Mouse (Mus musculus) liver, embryonic 16.5 days (tissue): Measurements from ENCODE around the gene Npas3. TPM values are rescaled to one million over a fixed set of nuclear protein-coding genes. Genes with fewer than 3 reads are reported as not detected.

ENCODE experiments used
- ATAC-seq: fragments of 200-750 bp; cut with Nextera tagmentation; 2 replicates; pipeline ENCODE4 v1.8.0; 2017; ENCODE audit warnings: low read depth, mild to moderate bottlenecking, moderate number of reproducible peaks, moderate library complexity
- H3K27ac ChIP-seq: fragments of 300-500 bp; sonication (generic); 2 replicates; pipeline ENCODE4 v1.5.1; 2014; ENCODE audit warnings: mild to moderate bottlenecking, low read length
- H3K27me3 ChIP-seq: fragments of 300-500 bp; sonication (generic); 2 replicates; pipeline ENCODE4 v1.6.1; 2014; ENCODE audit warnings: low read depth, low read length, mixed read lengths; ENCODE audit not compliant: control insufficient read depth, insufficient read depth
- H3K36me3 ChIP-seq: fragments of 300-500 bp; sonication (generic); 2 replicates; pipeline ENCODE4 v1.6.1; 2014; ENCODE audit warnings: mild to moderate bottlenecking; ENCODE audit not compliant: control insufficient read depth, insufficient read depth
- H3K4me1 ChIP-seq: fragments of 300-500 bp; sonication (generic); 2 replicates; pipeline ENCODE4 v1.6.1; 2014; ENCODE audit warnings: low read depth, low read length, mixed read lengths; ENCODE audit not compliant: control insufficient read depth
- H3K4me2 ChIP-seq: fragments of 300-500 bp; sonication (generic); 2 replicates; pipeline ENCODE4 v1.6.1; 2014; ENCODE audit warnings: low read depth, low read length, mixed read lengths
- H3K4me3 ChIP-seq: fragments of 300-500 bp; sonication (generic); 2 replicates; pipeline ENCODE4 v1.5.1; 2014; ENCODE audit warnings: low read depth, mild to moderate bottlenecking, low read length
- H3K9ac ChIP-seq: fragments of 300-500 bp; sonication (generic); 2 replicates; pipeline ENCODE4 v1.6.1; 2014; ENCODE audit warnings: low read depth, low read length
- H3K9me3 ChIP-seq: fragments of 300-500 bp; sonication (generic); replicated peaks from 2 replicates; pipeline ENCODE4 v1.6.1; 2016; ENCODE audit warnings: low read length; ENCODE audit not compliant: control insufficient read depth
- WGBS: fragments of 180-500 bp; shearing (Covaris S2); extraction: QIAGEN DNeasy Blood & Tissue Kit; methylation state at CpG from one replicate; pipeline ENCODE4 v1.1.7; 2014; ENCODE audit not compliant: insufficient replicate concordance; 5-methylcytosine and 5-hydroxymethylcytosine counted together
- polyA plus RNA-seq: library from polyadenylated mRNA; unstranded; fragments of >200 nt; fragmentation: Nextera tagmentation; extraction: Ambion mirVana; gene quantifications from 2 replicates; pipeline ENCODE4 v1.2.1, GENCODE M21; 2015

The Npas3 gene
- polyA plus RNA-seq, 1 experiment from 2014 or later, result 0.12 TPM

DNA sequence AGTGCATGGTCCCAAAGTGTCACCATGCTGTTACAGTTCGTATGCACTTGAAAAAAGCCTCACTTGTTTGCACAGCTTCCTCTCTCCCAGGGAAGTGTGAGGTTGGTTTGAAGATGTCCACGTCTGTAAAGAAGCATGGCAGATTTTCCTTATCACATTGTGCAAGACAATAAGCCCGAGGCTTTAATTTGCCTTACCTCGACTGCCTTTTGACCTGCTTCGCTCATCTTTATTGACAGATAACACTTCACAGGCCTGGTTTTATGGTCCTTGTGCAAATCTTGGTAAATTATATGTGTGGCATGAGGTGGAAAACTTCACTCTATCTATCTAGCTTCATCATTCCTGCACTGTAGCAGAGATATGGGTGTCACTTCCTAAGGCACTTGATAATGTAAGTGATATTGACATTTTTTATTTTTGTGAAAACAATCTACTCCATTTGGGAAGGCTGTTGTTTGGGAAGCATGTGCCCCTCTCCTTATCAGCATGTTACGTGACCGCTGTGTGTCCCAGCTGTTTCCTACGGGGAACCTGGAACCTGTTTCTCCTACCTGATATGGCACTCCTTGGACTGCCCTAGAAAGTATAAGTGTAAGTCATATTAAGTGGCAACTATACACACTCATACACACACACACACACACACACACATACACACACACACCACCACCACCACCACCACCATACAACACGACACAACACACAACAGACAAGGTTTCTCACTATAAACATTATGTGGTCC lies 450.2 kb downstream of the Npas3 start:
- Histone ChIP-seq H3K27me3 (no peaks in the 10 kb centered on the region), H3K27ac (no peak overlapping the region), H3K4me1 (no peaks in the 10 kb centered on the region), H3K4me2 (no peak overlapping the region), H3K9me3 (no peaks in the 10 kb centered on the region), H3K36me3 (no peaks in the 10 kb centered on the region), H3K9ac (no peak overlapping the region), H3K4me3 (no peak overlapping the region)
- ATAC-seq, result no peak
- WGBS, result 57% methylated on average over 9 of the region's 9 CpGs

DNA sequence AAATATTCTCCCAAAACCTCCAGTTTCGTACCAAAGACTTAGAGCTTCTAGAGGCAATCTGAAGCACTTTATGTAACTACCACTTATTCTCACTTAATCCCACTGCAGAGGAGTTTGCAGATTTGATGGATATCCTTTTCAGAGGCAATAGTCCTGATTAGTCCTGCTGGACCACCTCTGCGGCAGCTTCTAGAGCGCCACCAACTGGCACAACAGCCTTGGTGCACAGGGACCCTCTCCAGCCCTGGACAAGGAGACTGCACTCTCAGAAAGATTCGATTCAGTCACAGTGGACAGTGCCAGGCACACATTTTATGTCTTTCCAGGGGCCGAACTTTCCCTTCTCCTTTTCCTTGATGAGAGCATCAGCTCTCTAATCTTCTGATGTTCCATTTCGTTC lies 471.4 kb downstream of the Npas3 start:
- no peak for ATAC-seq
- Histone ChIP-seq H3K36me3 (no peaks in the 10 kb centered on the region), H3K9ac (no peak overlapping the region), H3K9me3 (no peaks in the 10 kb centered on the region), H3K4me2 (no peak overlapping the region), H3K27me3 (no peaks in the 10 kb centered on the region), H3K27ac (no peak overlapping the region), H3K4me1 (no peaks in the 10 kb centered on the region), H3K4me3 (no peak overlapping the region)
- 52% methylated on average over 6 of the region's 6 CpGs for WGBS

DNA sequence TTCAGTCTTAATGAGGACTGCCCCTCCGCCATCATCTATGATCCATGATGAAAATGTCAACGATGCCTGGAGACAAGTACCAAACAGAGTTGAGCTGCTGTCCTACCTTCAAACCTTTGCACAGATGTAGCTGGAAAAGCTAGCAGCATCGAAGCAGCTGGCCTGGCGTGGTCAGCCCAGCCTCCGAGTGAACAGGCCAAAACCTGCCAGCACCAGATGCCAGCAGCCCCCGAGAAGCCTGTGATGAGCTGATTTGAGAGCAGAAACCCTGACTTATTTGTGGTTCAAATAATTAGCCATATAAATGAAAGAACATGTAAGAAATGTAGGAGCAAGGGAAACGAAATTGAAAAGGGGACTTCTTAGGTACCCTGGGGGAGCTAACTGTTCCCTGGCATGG lies 473.7 kb downstream of the Npas3 start:
- Histone ChIP-seq H3K27ac (no peak overlapping the region), H3K9ac (no peak overlapping the region), H3K4me1 (no peaks in the 10 kb centered on the region), H3K4me3 (no peak overlapping the region), H3K4me2 (no peak overlapping the region), H3K9me3 (no peaks in the 10 kb centered on the region), H3K36me3 (no peaks in the 10 kb centered on the region), H3K27me3 (no peaks in the 10 kb centered on the region)
- no peak for ATAC-seq
- WGBS, result 65% methylated on average over 7 of the region's 7 CpGs

DNA sequence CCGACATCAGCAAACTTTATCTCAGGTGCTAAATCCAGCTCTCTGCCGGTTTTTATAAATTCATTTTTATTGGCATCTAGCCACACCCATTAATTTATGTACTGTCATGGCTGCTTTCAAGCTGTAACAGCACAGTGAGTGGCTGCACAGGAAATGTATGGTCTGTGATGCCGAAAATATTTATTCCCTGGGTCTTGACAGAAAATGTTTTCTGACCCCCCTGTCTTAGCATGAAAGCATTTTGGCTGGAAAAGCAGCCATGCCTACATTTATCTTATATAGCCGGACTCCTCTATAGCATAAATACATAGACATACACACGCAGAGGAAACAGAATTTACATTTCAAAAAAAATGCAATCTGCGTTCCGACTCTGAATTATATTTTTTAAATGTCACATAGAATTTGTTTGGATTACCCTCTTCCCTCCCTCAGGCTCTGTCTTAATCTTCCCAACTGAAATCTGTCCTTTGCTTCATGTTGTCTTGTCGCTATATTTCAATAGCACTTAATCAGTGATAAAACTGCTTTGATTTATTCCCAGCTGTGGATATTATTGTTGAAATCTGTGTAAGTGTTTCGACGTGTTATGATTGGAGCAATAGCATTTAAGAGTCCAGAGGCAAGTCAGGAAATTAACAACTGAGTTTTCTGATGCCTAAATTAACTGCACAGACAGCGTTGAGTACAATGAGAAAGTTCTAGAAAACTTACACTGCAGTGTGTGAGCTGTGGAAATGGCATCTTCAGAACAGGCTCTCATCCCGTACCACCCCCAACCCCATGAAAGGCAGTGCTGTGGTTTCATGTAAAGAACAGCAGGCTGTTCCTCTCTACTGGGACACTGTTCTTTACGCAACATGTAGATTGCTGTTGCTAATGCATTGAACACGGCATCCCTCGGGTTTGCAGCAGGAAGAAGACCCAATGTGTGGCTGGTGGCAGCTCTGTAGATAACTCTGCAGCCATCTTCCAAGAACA lies 474.5 kb downstream of the Npas3 start:
- Histone ChIP-seq H3K4me2 (no peak overlapping the region), H3K9me3 (no peaks in the 10 kb centered on the region), H3K36me3 (no peaks in the 10 kb centered on the region), H3K4me1 (no peaks in the 10 kb centered on the region), H3K27me3 (no peaks in the 10 kb centered on the region), H3K9ac (no peak overlapping the region), H3K27ac (no peak overlapping the region), H3K4me3 (no peak overlapping the region)
- WGBS, result 69% methylated on average over 15 of the region's 15 CpGs
- no peak for ATAC-seq

DNA sequence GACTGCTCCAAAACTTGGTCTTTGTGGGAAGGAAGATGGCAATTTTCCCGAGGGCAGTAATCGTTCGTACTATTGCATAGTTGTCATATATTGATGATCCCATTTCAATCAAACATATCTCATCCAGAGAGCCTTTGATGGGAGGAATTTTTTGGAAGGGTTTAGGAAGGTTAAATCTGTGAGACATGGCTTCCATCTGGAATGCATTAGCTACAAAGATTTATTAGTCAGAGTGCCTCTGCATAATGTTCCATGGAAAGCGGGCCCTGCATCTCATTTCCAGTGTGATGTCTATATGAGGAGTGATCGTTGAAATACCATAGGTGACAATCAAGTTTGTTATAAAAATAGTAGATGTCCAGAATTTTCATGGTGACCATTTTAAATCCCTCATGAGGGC lies 480.8 kb downstream of the Npas3 start:
- no peak overlapping the region for H3K4me2 ChIP-seq
- H3K27ac ChIP-seq, result no peak overlapping the region
- no peak for ATAC-seq
- H3K9me3 ChIP-seq, result no peaks in the 10 kb centered on the region
- no peaks in the 10 kb centered on the region for H3K27me3 ChIP-seq
- WGBS, result 65% methylated on average over 5 of the region's 5 CpGs
- H3K9ac ChIP-seq, result no peak overlapping the region
- H3K36me3 ChIP-seq, result no peaks in the 10 kb centered on the region
- no peaks in the 10 kb centered on the region for H3K4me1 ChIP-seq
- H3K4me3 ChIP-seq, result no peak overlapping the region

DNA sequence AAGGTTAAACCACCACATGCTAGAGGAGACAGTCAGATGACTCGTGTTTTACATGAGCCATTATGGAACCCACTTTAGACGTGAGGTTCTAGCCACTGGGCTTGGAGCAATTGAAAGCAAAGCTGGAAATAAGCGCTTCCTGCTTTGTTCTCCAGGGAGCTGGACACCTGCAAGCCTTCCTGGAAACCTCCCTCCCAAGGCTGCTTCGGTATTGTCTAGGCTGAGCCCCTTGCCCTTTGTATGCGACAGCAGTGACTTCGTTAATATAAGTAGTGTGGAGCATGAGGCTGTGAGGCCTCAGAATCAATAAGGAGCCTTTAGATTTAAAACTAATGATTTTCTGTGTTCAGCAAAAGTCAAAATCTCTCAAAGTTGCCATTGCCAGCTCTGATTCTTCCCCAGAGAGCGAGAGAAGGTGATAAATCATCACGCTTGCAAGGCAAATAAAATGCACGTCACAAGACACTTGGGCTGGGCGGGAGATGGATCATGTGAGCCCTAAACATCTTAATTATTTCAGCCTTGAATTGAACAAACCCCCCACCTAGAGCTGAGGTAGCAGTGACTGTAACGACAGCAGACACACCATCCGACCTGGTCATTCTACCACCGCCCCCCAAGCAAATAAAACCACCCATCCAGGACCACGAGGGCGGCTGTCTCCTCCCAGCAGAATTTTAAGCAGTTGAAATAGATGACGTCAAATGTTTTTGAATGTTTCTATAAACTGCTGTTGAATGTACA lies 490.2 kb downstream of the Npas3 start:
- no peak for ATAC-seq

DNA sequence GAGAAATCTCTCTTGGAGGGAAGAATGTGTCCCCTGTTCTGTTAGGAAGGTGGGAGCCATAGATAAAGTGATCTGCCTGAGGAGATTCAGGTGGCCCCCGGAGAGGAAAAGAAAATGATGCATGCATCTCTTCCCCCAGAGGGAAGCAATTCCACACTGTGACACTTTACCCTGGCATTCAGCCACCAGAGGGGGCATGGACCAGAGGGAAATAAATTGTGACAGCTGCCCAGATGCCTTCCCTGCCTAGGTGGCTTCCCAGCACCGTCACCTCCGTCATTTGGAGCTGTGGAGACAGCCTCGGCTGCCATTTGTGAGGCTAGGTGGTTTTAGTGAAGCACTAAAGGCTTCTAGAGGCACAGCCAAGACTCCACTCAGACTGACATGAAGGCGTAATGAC lies 498.2 kb downstream of the Npas3 start:
- no peak for ATAC-seq
- Histone ChIP-seq H3K36me3 (no peaks in the 10 kb centered on the region), H3K4me3 (no peak overlapping the region), H3K4me1 (no peaks in the 10 kb centered on the region), H3K4me2 (no peak overlapping the region), H3K27ac (no peak overlapping the region), H3K9ac (no peak overlapping the region), H3K9me3 (no peaks in the 10 kb centered on the region), H3K27me3 (no peaks in the 10 kb centered on the region)
- WGBS, result 44% methylated on average over 5 of the region's 5 CpGs

More for the DNA sequence above, 490.2 kb downstream of the Npas3 start:
- no peaks in the 10 kb centered on the region for H3K36me3 ChIP-seq
- 58% methylated on average over 16 of the region's 16 CpGs for WGBS
- H3K9ac ChIP-seq, result no peak overlapping the region
- no peaks in the 10 kb centered on the region for H3K9me3 ChIP-seq
- H3K27ac ChIP-seq, result no peak overlapping the region
- H3K4me2 ChIP-seq, result no peak overlapping the region
- no peaks in the 10 kb centered on the region for H3K27me3 ChIP-seq
- H3K4me1 ChIP-seq, result no peaks in the 10 kb centered on the region
- no peak overlapping the region for H3K4me3 ChIP-seq

DNA sequence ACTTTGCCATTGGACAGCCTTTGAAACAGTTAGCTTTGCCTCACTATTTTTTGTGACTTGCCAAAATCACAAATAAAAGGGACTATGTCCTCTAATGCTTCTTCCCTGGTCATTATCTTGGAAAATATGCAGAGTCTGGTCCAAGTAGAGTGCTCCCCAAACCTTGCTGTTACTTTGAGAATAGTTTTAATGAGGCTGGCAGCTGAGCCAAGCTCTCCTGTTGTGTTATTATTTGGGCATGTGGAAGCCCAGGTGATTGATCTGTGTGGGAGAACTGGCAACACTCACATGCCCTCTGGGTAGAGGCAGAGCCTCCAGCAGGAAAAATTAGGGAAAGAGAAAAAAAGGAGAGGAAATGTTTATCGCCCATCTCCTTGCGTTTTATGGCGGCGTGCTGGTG lies 500.9 kb downstream of the Npas3 start:
- Histone ChIP-seq H3K4me1 (no peaks in the 10 kb centered on the region), H3K4me2 (no peak overlapping the region), H3K9ac (no peak overlapping the region), H3K27ac (no peak overlapping the region), H3K4me3 (no peak overlapping the region), H3K36me3 (no peaks in the 10 kb centered on the region), H3K9me3 (no peaks in the 10 kb centered on the region), H3K27me3 (no peaks in the 10 kb centered on the region)
- 75% methylated on average over 4 of the region's 4 CpGs for WGBS
- no peak for ATAC-seq
